Mouse (Mus musculus) induced T-regulatory cell, adult 2 months (primary cell): ENCODE measurements around the gene Extl1.

Experiments used
- DNase-seq: peaks from one replicate; pipeline ENCODE4 v3.0.0-alpha.2; 2012; ENCODE audit warnings: low read depth

Extl1 gene

DNA sequence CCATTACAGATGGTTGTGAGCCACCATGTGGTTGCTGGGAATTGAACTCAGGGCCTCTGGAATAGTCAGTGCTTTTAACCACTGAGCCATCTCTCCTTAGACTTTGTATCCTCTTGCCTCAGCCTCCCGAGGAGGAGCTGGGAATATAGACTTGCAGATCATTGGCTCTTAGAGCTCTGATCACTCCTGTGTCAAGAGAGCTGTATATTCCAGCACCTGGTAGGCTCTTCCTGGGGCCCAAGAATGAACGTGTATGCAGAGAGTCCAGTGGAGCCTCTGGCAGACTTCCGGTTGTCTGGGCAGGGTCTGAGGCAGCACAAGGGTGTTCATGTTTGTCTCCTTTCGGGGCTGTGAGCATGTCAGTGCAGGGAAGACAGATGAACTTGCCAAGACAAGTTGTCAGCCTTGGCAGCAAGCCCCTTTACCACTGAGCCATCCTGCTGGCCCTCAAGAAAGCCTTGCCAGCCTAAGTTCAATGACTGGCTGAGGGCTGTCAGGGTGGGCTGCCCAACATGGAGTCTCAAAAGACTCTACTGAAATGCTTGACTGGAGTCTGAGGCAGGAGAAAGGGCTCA is 69.5 kb downstream of the Extl1 start:
- no peak for DNase-seq

DNA sequence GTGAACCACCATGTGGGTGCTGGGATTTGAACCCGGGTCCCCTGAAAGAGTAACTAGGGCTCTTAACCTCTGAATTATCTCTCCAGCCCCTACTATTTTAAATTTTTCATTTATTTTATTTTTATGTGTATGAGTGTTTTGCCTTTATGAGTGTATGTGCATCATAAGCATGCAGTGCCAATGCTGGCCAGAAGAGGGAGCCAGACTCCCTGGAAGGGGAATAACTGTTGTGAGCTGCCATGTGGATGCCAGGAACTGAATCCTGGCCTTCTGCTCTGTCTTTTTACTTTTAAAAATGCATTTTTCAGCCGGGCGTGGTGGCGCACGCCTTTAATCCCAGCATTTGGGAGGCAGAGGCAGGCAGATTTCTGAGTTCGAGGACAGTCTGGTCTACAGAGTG is 70.7 kb downstream of the Extl1 start:
- peak; percentile 61 for DNase-seq

DNA sequence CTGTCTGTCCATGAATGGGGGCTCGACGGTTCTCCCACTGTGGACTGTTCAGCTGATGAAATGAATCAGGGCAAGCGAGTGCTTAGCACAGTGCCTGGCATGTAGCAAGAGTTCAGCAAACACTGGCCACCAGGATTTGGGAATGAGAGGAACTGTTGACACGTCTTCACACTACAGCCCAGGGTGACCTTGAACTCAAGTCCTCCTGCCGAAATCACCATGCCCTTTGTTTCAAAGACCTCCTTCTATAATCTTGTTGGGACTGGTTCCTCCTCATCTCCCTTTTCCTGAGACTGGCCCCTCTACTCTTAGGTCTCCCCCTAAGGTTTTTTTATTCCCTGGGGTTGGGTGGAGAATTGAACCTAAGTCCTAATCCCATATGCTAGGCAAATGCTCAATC is 71.3 kb downstream of the Extl1 start:
- no peak for DNase-seq

DNA sequence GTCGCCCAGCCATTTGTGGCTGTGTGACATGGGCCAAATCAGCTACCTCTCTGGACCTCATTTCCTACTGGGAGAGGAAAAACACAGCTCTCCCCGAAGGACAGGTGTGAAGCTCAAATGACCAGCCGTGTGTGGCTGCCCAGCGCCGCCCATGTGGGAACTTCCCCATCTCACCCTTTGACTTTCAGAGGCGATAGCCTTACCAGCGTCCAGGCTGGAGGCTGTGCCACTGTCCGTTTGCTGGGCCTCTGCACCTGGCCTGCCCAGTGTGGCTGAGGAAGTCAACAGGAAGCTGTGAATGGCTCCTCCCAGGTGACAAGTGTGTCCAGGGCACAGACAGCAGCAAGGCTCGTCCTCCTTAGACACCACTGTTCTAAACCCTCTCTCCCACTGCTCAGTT is 71.9 kb downstream of the Extl1 start:
- DNase-seq: no peak

DNA sequence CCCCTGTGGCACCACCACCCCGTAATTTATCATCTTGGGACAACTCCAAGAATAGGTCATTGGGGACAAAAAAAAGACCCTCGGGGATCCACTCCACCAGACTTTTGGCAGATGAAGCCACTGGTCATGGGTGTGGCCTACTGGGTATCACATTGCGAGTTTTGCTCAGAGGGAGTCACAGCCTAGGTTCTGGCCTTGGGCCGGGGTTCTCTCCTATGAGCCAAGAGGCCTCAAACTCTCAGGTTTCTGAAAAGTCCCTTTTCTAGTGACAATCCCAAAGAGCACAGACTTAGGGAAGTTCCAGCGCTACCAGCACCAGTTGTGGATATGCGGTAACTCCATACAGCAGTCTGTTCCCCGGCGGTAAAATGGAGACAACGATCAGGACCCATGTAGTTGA is 73.0 kb downstream of the Extl1 start:
- no peak for DNase-seq

DNA sequence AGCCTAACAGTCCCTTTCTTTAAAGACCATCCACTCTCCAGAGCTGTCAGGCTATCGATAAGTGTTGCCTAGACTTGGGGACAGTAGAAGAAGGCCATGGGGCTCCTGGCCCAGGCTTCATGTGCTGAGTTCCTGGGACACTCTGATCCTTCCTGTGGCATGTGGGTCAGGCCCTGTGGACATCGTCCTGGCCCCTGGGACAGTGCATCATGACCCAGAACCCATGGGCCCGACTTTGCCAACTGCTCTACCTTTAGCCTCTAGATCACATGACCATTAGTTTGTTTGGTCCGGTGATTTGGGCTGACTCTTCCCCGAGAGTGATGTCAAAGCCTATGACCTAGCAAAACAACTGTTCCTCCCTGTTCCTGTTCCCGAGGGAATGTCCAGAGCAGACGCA is 73.5 kb downstream of the Extl1 start:
- DNase-seq: no peak

DNA sequence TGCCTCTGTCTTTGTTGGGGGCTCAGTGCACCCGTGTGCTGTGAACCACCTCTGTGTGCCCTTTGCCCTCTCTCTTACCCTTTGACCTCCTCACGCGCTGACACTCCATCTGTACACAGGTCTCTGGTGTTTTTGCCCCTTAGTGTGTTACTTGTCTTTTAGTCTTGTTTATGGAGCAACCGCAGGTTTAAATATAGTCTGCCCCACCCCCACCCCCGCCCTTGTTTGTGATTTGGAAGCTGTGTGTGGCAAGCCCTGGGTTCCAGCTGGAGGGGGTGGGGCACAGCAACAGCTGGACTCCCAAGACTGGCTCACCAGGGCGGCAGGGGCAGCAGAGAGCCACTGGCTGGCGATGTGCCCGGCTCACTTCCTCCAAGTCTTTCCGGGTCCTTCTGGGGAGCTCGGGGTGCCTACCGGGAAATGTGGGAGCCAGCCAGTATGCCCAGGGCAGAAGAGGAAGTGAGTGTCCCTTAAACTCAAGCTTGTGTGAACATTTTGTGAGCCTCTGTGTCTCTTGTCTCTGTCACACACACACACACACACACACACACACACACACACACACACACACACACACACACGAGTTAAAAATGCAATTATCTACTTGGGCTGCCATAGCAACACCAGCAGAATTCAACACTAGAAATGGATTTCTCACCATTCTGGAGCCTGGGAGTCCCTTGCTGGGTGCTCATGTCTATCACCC is 76.1 kb downstream of the Extl1 start:
- DNase-seq: peak; percentile 56

DNA sequence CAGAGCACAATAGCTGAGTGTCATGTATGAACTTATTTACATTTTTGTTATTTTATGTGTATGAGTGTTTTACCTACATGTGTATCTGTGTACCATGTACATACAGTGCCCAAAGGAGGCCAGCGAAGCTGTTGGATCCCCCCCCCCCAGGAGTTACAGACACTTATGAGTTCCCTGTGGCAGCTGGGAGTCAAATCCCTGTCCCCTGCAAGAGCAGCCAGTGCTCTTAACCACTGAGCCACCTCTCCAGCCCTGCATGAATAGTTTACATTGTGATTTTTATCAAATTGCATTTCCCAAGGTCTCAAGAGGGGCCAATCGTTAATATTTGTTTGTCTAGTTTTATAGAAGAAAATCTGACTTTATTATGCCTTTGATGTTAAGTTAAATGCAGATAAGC is 76.7 kb downstream of the Extl1 start:
- DNase-seq: no peak
